Mouse (Mus musculus) left cerebral cortex, postnatal 36 days (tissue): Measurements from ENCODE around the gene Lnpep. TPM values are rescaled to one million over a fixed set of nuclear protein-coding genes. Genes with fewer than 3 reads are reported as not detected.
"Not testable (repeated sequence)": the region's sequence is repeated elsewhere in the genome, so short reads cannot be mapped to it uniquely, and the experiment has no call there.

Source experiments
- DNase-seq, 2 experiments: peaks; one replicate each; pipeline ENCODE4 v3.0.0; 2021 to 2022; ENCODE audit warnings: low spot score in 2 of 2, mixed read lengths in 1 of 2
- intact Hi-C: fragments of 180-260 bp; cut with DNase I; formaldehyde crosslinking; loops from one replicate; pipeline ENCODE4 v1.15.1; 2025
- total RNA-seq, 2 experiments: library from RNA; stranded (reverse); gene quantifications; 2 replicates each; pipeline ENCODE4 v1.2.3; 2021

The Lnpep gene
- total RNA-seq, 2 experiments from 2014 or later, result 102 to 103 TPM

DNA sequence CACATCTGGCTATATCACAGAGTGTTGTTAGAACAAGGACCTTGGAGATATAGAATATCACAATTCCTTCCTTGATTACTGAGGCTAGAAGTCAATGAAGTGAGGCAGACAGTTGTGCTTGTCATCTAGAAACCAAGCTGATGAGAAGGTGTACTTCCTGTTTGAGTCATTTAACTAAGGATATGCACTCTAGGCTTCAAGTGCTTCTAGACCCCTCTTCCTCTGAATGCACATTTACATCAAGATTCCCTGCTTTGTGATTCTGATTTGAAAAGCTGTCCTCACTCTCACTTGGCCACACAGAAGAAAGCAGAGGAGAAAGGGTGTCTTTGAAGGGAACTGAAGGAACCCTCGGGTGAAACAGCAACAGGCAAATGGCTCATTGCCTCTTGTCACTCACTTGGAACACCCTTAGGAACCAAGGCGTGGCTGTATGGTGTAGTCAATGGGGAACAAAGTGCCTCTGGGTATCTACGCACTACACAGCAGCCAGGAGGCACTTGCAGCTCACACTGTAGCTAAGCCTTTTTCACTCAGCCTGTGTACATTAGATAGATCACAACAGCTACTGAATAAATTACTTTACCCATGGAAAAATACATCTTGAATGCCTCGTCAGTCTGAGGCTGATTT, 108.3 kb downstream of the Lnpep start:
- intact Hi-C loops, result no loop called here
- DNase-seq, result no peak

DNA sequence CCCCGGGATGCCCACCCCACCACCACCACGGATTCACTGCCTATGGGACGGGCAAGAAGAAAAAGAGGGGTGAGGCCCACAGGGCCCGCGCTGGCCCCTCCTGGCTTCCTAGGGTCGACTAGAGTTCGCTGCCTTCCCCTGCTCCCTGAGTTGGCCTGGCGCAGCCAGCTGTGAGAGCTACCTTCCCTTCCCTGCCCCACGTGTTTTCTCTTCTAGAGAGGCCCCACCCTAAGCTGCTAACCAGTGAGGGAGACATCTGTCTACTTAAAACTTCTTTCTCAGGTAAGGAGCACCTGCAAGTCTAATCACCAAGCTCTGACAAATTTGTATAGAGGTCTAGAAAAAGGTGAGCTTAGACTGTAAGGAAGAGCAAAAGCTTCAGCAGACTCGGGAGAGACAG, 118.2 kb downstream of the Lnpep start:
- DNase-seq, result no peak
- intact Hi-C loops, result no loop called here

DNA sequence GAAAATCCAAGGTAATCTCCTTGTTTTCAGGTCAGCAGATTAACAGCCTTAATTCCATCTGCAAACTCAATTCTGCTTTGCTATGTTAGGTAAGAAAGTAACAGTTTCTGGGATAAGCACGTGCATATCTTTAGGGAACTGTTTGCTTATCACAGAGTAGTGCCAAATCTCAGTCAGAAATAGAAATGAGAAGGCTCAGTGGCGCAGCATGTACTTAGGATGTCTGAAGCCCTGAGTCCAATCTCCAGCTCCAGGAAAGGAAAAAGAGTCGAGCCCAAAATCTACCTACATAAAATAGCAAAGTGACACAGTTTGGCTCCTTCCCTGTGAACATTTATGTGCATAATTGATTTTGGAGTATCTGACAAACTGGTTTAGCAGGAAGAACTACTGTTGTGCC, 125.6 kb downstream of the Lnpep start:
- intact Hi-C loops, result no loop called here
- DNase-seq, result no peak

DNA sequence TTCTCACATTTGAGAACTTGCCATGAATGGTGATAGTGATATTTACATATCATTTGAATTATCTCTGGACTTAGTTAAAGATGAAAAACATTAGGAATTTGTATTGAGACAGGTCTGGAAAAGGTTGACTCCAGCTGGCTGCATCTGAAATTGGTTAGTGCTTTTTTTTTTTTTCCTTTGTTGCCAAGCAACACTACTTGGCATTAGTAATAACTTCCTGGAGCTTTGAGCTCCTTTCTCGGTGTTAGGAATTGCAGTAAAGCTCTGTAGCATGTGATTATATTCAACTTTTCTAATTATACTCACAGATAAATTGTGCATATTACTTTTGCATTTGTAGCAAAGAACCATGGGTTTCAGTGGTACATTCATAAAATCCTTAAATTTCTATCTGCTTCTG, 126.0 kb downstream of the Lnpep start:
- DNase-seq, result no peak
- intact Hi-C loops, result no loop called here

DNA sequence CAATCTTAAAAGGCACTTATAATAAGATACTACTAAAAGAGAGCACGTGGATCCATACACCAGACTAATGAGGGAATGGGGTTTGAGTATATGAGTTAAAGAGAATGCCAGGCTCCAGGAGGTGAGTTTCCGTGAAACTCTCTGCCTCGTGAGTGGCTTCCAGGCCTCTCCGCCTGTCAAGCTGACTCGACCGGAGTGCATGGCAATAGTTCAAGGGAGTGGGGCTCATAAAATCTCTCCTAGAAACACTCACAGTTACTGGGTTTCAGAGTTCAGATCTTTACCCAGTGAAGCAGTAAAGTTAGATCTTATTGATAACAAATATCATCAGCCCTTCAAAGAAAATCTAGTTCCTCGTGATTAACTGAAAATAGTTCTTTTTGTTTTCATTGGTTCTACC, 128.1 kb downstream of the Lnpep start:
- DNase-seq, result no peak
- intact Hi-C loops, result no loop called here

DNA sequence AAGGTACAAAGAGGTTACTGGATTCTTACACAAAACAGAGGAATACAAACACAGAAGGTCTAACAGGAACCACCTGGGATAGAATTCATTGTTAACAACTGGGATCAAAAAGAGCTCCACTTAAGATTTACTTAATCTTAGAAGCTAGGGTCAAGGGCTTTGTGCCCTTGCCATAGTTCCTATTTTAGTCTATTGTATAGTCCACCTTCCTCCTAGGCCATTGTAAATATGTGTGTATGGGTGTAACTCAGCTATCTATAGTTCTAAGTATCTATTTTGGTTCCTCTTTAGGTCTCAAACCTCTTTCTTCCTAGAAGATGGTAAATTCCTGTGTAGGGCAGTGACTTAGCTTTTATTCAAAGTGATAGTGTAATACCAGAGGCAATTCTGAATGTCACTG, 128.6 kb downstream of the Lnpep start:
- intact Hi-C loops, DNase-seq: not testable (repeated sequence)

DNA sequence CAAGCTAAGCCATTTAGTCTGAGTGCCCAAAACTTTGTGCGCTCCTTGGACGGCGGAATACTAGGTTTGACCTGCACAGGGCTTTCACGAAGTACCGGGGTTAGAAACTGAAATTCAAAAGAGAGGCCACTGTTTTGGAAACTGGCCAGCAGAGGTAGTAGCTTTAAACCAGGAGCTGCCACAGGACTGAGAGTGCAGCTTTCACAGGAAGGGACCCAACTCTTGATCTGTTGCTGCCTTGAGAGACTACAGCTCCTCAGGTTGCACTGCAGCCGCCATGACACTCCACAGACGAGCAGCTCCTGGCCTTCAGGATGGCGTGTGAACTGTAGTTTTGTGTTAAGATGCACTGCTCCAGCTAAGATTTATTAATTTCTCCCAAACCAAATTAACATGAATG, 132.7 kb downstream of the Lnpep start:
- DNase-seq, result no peak
- intact Hi-C loops, result no loop called here

DNA sequence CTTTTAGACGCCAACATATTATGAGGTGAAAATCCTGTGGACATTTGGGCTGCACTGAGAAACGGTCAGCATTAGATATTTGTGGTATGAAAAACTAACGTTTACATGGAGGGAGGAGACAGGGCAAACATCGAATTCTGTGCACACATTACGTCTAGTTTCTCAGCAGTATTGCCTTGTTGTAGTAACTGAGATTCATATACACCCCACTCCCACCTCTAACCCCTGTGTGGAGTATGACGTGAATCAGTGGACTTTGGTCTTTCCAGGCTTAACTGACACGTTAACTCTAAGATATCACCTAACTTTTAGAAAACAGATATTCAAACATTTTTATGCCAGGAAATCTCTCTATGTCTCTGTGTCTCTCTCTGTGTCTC, 133.2 kb downstream of the Lnpep start:
- intact Hi-C loops, result no loop called here
- no peak for DNase-seq

DNA sequence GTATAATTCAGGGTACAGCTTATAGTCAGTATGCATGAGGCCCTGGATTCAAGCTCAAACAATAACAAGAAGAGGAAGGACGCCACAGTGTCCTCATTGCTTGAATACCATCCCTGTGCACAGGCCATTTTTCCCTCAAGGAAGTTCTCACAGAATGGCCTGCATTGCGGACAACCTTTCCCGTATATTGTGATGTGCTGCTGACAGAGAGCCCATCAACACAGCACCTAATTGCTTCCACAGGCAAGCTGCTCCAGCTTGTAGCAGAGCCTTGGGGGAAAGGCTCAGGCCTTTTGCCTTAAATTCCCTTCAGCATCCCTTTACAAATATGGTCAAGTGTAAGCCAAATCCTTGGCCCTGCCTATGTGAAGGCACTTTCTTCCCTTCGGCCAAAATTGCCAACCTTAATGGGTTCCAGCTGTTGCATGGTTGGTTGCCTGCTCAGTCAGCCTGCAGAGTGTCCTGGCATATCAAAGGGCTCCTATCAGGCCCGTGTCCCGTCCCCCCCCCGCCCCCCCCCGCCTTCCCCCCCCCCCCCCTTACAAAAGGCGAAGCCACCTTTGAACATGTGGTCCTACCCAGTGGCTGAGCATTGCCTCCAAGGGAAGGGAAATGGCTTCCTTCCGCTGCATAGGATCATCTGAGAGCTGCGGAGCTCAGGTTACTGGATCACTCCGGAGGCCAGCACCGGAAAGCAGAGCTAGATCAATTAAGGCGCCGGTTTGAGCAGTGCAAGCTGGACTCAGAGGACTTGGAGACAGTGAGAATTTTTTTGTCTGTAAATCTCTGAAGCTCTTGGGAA, 133.8 kb downstream of the Lnpep start:
- intact Hi-C loops, result no loop called here
- no peak for DNase-seq

DNA sequence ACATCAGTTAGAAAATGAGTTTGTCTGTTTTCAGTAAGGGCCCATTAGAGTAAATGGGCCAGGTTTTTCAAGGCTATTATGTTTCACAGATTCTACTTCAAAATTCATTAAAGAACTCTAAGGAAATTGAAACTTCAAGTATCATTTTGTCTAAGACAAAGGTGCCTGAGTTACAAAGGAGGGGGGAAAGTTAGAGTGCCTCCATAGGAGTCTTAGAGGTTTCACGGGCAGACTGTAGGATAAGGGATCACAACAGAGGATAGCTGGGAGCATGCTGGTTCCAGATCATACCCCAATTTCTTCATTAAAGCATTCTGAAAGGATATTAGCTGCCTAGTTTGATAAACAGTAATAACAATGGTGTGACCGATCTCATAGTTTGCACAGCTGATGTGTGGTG, 139.1 kb downstream of the Lnpep start:
- intact Hi-C loops, result no loop called here
- no peak for DNase-seq

Other genes starting within 250 kb of the Lnpep start
- 10 to 100 TPM; 64.0 to 72.6 TPM for gene Lix1, start 222.4 kb downstream of the Lnpep start, total RNA-seq
- gene Vmn2r90, start 78.7 kb upstream of the Lnpep start, total RNA-seq, result under 1 TPM in 1 of 2 experiments, not detected in 1; 0.18 TPM
- 100 to 1,000 TPM in 1 of 2 experiments, 10 to 100 TPM in 1; 58.7 to 131 TPM for gene Spaca6, start 202.1 kb upstream of the Lnpep start, total RNA-seq
- gene Has1, start 230.2 kb upstream of the Lnpep start, total RNA-seq, result under 1 TPM; 0.45 to 0.79 TPM